Mouse (Mus musculus) brown adipose tissue, adult 24 weeks (tissue): ENCODE data around the gene Fbxo17. TPM values are rescaled to one million over a fixed set of nuclear protein-coding genes. Genes with fewer than 3 reads are reported as not detected.

Experiments used
- H3K27ac ChIP-seq: fragments of 200-500 bp; replicated peaks from 2 replicates; pipeline ENCODE4 v1.5.1; 2012; ENCODE audit warnings: low read depth, mild to moderate bottlenecking, low read length
- H3K4me1 ChIP-seq: fragments of 200-500 bp; 2 replicates; pipeline ENCODE4 v1.6.1; 2012; ENCODE audit warnings: low read length, mixed read lengths; ENCODE audit not compliant: control insufficient read depth, insufficient read depth, insufficient read length
- H3K4me3 ChIP-seq: fragments of 200-500 bp; 2 replicates; pipeline ENCODE4 v1.5.1; 2012; ENCODE audit warnings: low read depth, mild to moderate bottlenecking, low read length, moderate library complexity; ENCODE audit not compliant: insufficient read depth
- polyA plus RNA-seq: library from polyadenylated mRNA; stranded (reverse); fragments of >200 nt; gene quantifications from 2 replicates; pipeline ENCODE4 v1.2.4, GENCODE M21; 2012; ENCODE audit not compliant: missing spikeins, insufficient read depth, insufficient read length

Fbxo17 gene
- polyA plus RNA-seq, 1 experiment, result 2.5 TPM

DNA sequence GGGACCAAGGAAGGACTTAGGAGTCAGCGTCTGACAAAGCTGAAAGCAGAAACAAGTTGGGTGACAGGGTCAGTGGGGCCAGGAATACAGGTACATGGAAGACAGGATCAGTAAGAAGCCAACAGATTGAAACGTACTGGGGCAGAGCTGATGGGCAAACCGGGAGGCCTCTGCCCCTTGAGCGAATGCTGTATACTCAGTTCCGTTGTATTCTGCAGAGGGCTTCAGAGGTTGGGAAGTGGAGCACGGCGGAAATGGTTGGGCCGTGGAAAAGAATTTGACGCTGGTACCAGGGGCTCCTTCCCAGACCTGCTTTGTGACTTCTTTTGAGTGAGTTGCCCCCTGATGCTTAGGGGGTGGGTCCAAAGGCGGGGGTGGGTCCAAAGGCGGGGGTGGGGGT is 16.6 kb downstream of the Fbxo17 start:
- H3K4me1 ChIP-seq, result no peaks in the 10 kb centered on the region
- peak overlapping the region; percentile 19 for H3K4me3 ChIP-seq
- no peak overlapping the region for H3K27ac ChIP-seq

DNA sequence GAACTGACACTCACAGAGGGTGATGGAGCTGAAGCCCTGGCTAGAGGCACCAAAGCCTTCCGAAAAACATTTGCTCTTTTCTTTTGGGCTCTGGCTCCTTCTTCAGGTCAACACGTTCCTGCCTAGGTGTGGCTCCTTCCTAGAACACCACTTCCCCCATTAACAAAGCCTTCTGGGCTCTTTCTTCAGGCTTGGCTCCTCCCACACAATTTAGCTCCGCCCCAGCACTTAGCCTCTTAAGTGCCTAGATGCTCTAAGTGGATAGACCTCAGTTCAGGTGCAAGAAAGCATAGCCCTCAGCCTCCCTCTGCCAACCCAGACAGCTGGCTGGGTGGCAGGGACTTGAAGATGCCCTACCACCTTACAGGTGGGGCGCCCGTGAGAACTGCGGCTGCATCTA is 19.1 kb downstream of the Fbxo17 start:
- no peak overlapping the region for H3K27ac ChIP-seq

DNA sequence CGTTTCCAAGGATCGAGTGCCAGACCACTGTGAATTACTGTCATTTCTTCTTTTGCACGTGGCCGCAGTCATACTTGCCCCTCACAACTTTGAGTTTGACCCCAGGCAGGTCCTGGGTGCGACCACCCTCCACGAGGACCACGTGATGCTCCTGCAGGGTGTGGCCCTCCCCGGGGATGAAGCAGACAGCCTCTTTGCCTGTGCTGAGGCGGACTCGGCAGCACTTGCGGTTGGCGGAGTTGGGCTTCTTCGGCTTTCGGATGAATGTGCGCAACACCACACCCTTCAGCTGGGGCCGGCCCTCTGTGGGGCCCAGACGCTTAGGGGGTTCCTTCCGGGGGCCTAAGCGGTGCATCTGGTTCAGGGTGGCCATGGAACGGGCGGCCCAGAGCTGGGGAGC is 23.2 kb downstream of the Fbxo17 start:
- H3K4me1 ChIP-seq, result no peaks in the 10 kb centered on the region
- no peak overlapping the region for H3K4me3 ChIP-seq
- no peak overlapping the region for H3K27ac ChIP-seq

More for the DNA sequence above, 19.1 kb downstream of the Fbxo17 start:
- no peaks in the 10 kb centered on the region for H3K4me1 ChIP-seq
- no peak overlapping the region for H3K4me3 ChIP-seq

DNA sequence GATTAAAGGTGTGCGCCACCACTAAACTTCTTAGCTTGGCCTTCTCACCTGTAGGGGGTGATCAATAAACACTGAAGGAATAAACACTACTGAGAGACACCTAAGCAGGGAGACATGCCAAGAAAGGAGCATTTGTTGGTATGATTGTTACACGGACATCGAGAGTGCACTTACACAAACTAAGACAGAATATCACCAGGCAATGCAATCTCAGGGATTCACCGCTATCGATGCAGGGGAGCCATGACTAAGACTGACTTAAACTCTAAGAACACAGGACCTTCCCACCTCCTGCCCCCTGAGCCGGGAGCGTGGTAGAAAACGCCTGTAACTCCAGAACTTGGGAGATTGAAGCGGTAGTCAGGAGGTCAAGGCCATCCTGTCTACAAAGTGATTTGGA is 24.3 kb downstream of the Fbxo17 start:
- Histone ChIP-seq H3K4me3 (peak overlapping the region; percentile 83), H3K4me1 (no peaks in the 10 kb centered on the region), H3K27ac (peak overlapping the region; percentile 69; the same call in 1 of the 2 replicates)

DNA sequence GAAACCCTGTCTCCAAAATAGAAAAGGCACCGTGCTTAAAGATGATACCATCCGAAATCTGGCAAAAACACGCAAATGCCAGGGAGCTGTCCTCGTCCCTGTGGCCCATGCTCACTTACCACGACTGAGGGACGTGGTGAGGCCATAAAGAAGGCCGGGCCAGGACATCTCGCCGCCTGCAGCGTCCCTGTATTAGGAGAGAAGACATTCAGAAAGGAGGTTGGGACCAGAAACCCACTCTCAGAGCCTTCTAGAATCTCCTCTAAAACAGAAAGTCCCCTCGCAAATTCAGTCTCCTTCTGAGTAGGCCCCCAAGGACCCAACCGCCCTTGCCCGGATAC is 24.7 kb downstream of the Fbxo17 start:
- peak overlapping the region; percentile 83 for H3K4me3 ChIP-seq
- no peaks in the 10 kb centered on the region for H3K4me1 ChIP-seq
- peak overlapping the region; percentile 69 for H3K27ac ChIP-seq

DNA sequence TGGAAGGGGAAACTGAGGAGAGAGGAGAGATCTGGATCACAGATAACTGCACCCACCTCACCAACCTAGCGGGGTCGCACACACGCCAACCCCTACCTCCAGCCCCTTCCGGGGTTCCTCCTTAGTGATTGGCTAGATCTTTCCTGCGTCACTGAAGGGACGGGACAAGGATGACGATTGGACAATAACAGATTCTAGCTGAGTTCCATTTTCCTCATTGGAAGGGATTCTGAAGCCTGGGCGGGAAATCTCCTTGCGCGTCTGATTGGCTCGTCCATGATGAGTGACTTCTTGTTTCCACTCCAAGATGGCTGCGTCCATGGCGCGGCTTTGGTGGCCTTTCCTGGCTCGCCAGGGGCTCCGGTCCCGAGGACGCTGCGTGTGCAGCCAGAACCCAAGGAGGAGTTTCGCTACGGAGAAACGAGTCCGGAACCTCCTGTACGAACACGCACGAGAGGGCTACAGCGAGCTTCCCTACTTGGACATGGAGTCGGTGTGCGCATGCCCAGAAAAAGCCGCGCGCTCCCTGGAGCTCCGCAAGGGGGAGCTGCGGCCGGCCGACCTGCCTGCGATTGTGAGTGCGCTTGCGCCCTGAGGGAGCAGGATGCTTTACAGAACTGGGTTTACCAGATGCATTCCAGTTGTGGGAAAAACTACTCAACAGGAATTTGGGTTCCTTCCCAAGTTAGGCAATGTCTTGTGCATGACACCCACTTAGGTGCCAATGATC is 25.3 kb downstream of the Fbxo17 start, which contains the start of the genes Mrps12 and Sars2:
TSS of gene Mrps12 (minus strand) at position 112 of the 730 bp plus-strand sequence.
TSS of gene Sars2 (plus strand) at position 284 of the 730 bp plus-strand sequence.
- H3K27ac ChIP-seq, result peak within 1 kb of the TSS; percentile 93
- peak within 1 kb of the TSS; percentile 83 for H3K4me3 ChIP-seq

DNA sequence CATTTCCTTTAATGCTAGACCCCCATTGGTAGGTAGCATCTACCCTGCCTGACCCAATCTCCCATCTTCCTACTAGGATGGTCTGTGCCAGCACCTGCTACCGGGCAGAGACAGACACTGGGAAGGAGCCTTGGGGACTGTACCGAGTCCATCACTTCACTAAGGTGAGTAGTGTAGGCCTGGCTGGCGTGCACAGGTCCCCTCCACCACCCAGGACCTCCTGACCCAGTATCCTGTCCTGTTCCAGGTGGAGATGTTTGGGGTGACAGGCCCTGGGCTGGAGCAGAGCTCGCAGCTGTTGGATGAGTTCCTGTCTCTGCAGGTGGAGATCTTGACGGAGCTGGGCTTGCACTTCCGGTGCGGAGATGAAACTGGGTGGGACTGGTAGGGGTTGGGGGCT is 33.3 kb downstream of the Fbxo17 start:
- no peaks in the 10 kb centered on the region for H3K4me1 ChIP-seq
- H3K27ac ChIP-seq, result no peak overlapping the region
- H3K4me3 ChIP-seq, result no peak overlapping the region

More for the DNA sequence above, 25.3 kb downstream of the Fbxo17 start, which contains the start of the genes Mrps12 and Sars2:
- H3K4me1 ChIP-seq, result no peaks in the 10 kb centered on the region

DNA sequence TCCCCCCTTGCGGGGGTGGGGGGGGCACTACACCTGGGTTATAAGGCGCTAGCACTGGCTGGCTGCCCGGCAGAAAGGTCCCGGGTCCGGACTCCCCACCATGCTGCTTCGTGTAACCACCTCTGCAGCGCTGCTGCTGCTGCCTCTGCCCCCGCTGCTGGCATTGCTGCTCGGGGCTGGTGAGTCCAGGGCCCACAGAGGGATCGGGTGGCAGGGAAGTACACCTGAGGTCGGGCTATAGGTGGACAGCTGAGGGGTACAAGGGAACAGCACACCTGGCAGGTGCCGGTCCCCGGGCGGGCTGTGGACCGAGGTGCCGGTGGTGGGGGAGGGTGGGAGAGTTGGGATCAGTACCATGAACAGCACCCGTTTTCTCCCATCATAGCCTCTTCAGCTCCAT is 39.5 kb downstream of the Fbxo17 start, which contains the start of gene Ccer2:
TSS of gene Ccer2 (plus strand) at position 96 of the 400 bp plus-strand sequence.
- no peak within 1 kb of the TSS for H3K27ac ChIP-seq
- no peaks in the 10 kb centered on the region for H3K4me1 ChIP-seq
- no peak within 1 kb of the TSS for H3K4me3 ChIP-seq

DNA sequence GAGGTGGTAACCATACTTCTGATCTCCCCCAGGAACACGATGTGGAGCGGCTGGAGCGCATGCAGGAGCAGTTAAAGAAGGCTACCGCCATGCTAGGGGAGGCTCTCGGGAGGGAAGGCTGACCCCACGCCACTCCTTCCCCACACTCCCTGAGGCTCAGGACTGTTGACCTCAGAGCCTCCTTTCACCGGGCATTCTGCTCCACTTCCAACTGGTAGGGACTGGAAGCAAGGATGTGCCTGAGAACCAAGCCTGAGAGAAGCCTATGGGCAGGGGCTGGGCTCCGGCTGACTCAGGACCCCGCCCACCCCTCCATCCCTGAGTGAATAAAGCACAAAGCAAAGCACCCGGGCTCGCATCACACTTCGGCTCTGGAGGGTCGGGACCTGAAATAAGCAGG is 42.0 kb downstream of the Fbxo17 start:
- Histone ChIP-seq H3K27ac (no peak overlapping the region), H3K4me1 (no peaks in the 10 kb centered on the region), H3K4me3 (no peak overlapping the region)

DNA sequence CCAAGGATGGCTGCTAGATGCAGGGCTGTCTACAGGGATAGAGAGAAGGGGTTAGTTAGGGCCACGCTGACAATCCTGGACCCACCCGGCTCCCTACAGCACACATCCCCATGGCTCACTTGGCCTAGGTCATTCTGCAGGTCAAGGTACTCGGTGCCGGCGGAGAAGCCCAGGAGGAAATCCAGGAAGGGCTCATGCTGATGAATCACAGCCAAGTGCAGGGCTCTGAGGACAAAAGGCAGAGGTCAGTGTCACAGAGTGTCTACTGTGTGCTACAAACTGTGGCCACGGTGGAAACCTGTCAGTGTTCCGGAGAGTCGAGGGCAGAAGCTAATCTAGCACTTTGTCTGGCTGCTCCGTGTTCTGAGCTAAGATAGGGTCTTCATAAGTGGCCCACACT is 45.3 kb downstream of the Fbxo17 start:
- Histone ChIP-seq H3K4me1 (peaks cover 6% of the 10 kb centered on the region), H3K27ac (no peak overlapping the region), H3K4me3 (no peak overlapping the region)

DNA sequence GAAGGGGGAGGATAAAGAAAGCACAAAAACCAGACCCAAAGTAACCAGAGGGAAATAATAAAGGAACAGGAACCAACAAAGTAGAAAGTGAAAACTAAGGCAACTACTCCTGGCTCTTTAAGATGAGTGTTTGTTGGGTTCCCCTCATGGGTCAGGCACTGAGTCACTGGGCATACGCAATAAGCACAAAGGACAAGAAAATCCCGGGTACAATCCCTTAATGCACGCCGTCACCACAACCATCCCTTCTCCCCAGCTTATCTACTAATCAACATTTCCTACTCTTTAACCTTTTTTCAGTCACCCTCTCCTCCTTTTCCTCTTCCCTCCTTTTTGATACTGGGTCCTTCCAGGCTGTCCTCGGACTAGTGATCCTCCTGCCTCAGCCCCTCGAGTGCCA is 48.6 kb downstream of the Fbxo17 start:
- no peak overlapping the region for H3K27ac ChIP-seq
- H3K4me3 ChIP-seq, result peak overlapping the region; percentile 93
- peaks cover 6% of the 10 kb centered on the region for H3K4me1 ChIP-seq

DNA sequence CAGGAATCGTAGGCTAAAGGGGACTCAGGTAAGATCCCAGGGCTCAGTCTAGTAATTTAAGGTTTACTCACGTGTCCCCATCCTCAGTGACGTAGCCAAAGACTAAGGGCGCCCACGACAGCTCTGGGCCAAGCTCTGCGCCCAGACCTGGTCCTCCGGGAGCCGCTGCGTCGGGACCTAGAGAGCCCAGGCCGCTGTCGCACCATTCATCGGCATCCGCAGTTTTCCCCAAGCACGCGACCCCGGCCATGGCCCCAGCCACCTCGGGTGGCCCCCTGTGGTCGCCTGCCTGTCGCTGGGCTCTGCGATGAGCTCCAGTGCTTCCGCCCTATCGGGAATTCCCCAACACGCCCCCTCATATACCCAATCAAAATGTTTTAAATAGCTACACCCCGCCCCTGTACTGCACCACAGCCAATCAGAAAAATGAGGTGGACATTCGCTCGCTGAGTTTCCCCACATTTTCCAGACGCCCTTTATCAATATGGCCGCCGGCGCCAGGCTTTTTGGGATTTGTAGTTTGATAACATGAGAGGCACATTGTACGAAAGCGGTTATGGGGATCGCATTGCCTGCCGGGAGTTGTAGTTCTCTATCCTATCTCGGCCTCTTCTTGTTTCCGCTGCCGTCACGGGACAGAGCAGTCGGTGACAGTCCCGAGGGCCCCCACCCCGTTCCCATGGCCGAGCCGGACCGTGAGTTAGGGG is 49.7 kb downstream of the Fbxo17 start, which contains the start of gene Sirt2:
TSS of gene Sirt2 (plus strand) at position 563 of the 707 bp plus-strand sequence.
- Histone ChIP-seq H3K4me1 (peaks cover 6% of the 10 kb centered on the region), H3K27ac (no peak within 1 kb of the TSS), H3K4me3 (peak within 1 kb of the TSS; percentile 93)

DNA sequence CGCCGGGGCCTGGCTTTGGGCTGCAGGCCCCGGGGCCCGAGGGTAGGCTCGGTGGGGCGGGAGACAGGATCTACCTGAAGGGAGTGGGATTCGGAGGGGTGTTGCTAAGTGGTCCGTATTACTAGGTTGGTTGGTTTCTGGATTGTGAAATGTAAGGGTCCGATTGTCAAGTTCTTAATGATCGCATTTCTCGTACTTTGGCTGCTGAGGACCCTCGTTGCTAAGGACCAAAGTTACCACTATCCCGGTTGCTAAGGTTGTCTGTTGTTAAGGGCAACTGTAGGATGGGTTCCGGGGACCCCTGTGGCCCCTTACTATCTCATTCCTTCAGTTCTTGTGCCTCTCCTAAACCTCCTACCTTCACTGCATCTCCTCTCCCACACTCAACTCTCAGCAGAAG is 50.3 kb downstream of the Fbxo17 start:
- Histone ChIP-seq H3K4me3 (peak overlapping the region; percentile 69), H3K4me1 (peaks cover 6% of the 10 kb centered on the region), H3K27ac (no peak overlapping the region)

DNA sequence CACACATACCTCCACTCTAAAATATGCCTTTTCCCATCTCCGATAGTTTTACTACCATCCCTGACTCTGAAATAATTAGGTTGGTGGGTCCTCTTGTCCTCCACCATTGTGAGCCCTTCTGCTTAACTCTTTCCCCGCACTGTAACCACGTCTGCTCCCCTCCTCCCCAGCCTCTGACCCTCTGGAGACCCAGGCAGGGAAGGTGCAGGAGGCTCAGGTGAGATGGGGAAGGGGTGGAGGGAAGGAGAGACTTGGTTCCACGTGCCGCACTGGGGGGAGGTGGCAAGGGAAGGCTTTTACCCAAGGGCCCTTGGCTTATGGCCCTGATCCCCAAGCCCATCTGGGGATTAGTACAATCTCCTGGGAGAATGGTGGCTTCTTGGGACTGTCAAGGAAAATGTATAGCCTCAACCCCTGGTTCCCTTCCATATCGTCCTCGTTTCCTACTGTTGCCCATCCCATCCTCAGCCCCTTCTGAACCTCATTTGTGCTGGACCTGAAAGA is 50.9 kb downstream of the Fbxo17 start, which contains the start of gene Nfkbib:
TSS of gene Nfkbib (minus strand) at position 51 of the 504 bp plus-strand sequence.
- peak within 1 kb of the TSS; percentile 93 for H3K4me3 ChIP-seq
- H3K27ac ChIP-seq, result no peak within 1 kb of the TSS
- peaks cover 6% of the 10 kb centered on the region for H3K4me1 ChIP-seq

DNA sequence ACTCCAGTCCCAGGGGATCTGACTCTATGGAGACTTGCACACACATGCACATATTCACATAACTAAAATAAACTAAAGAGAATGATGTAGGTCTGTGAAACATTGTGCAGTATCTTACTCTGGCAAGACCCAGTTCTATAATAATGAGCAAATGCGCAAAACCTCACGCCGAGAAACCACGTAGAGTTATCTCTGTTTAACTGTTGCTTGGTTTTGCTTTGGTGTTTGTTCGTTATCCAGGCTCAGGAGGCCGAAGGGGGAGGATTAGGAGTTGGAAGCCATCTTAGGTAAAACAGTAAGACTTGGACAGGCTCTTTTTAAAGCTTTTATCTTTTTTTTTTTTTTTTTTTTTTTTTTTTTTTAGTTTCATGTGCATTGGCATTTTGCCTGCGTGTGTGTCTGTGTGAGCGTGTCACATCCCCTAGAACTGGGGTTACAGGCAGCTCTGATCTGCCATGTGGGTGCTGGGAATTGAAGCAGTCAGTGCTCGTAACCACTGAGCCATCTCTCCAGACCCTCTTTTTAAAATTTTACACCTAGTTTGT is 52.9 kb downstream of the Fbxo17 start:
- Histone ChIP-seq H3K4me3 (no peak overlapping the region), H3K4me1 (peaks cover 6% of the 10 kb centered on the region), H3K27ac (no peak overlapping the region)
